Comparison of ENCODE assay signal across 10 mouse cellular contexts in the genomic region with DNA sequence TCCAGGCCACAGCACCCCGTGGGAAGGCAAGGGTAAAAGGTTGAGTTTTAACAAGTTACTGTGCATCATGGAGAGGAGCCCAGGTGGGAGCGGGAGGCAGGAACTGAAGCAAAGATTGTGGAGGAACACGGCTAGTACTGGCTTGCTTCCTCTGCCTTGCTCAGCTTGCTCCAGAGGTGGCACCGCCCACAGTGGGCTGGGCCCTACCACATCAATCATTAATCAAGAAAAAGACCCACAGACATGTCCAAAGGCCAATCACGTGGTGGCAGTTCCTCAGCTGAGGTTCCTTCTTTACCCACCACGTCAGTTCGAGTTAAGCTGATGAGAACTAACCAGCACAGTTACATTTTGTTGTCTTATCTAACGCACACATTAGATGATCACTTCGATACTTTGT.
A peak's percentile ranks its signal among the peaks of the same experiment; 100 is the strongest.
DNase-seq lines count a peak whose midpoint lies in the region; ATAC-seq lines count a peak whose summit lies in the region.
"Had no signal": no experiment of that assay in that cellular context is flagged by ENCODE, and none has a peak within 500 bp of the region (broad histone marks: within the 10 kb centered on the region; RNA-seq: fewer than 3 reads in every experiment).

No protein-coding gene starts in this region.

- H3K27me3 ChIP-seq in splenic B cell, adult 2 months (ENCODE audit: control insufficient read depth, insufficient read depth, low read length, poor library complexity, severe bottlenecking) = no peaks in the 10 kb centered on the region
- H3K27me3 ChIP-seq: hindbrain, embryonic 15.5 days had no signal

- no peaks in the 10 kb centered on the region for H3K36me3 ChIP-seq in splenic B cell, adult 2 months (ENCODE audit: control insufficient read depth, insufficient read depth, low read length, poor library complexity, severe bottlenecking)
- H3K36me3 ChIP-seq: hindbrain, embryonic 15.5 days had no signal

- DNase-seq in lung, postnatal 36 days = peak; percentile 71
- DNase-seq in lung, postnatal 10 days = no peak
- DNase-seq in induced T-regulatory cell, adult 2 months (ENCODE audit: low read depth) = peak; percentile 40
- peak; percentile 51 to 71 for DNase-seq in kidney, postnatal 4 days
- peak; percentile 3 for DNase-seq in splenic B cell, adult 2 months (ENCODE audit: low read depth, low spot score)
- DNase-seq in testis, postnatal 14 days (ENCODE audit: low spot score) = no peak
- DNase-seq in urinary bladder, postnatal 14 days (ENCODE audit: low spot score) = no peak
- DNase-seq: cerebellum, postnatal 36 days had no signal

- ATAC-seq in frontal cortex, adult (ENCODE audit: low TSS enrichment) = no peak

Comparison
In these comparisons a context has a peak if more than half of its experiments do, and no peak if none do; other contexts are left out.
1. DNase-seq: peak in lung, postnatal 36 days (single experiment), induced T-regulatory cell, adult 2 months (single experiment), kidney, postnatal 4 days (2 of 2) and splenic B cell, adult 2 months (single experiment); none in lung, postnatal 10 days (single experiment), testis, postnatal 14 days (single experiment) and urinary bladder, postnatal 14 days (single experiment).